Mouse (Mus musculus) R1 (cell line): ENCODE results near the gene Rbm6.
A peak's percentile ranks its signal among the peaks of the same experiment; 100 is the strongest.

Source experiments
- DNase-seq: peaks from one replicate; pipeline ENCODE4 v3.0.0-alpha.2; 2018; ENCODE audit warnings: low read depth, low spot score

The Rbm6 gene

GRCm38 (mm10) chr9:107873137-107873536, at the start of gene Rbm6:
Gene Rbm6 (minus strand): TSS chr9:107873237.
- DNase-seq = no peak

- no peak for DNase-seq
These were observed 46.4 kb upstream of the Rbm6 start for GRCm38 (mm10) chr9:107919441-107919840.

GRCm38 (mm10) chr9:107918884-107919283, 45.8 kb upstream of the Rbm6 start:
- DNase-seq = no peak

GRCm38 (mm10) chr9:107917895-107918608, 45.0 kb upstream of the Rbm6 start:
- DNase-seq = peak; percentile 80

- DNase-seq = no peak
These were observed 41.9 kb upstream of the Rbm6 start for GRCm38 (mm10) chr9:107914764-107915420.

GRCm38 (mm10) chr9:107910025-107910769, 37.2 kb upstream of the Rbm6 start:
- DNase-seq = no peak

GRCm38 (mm10) chr9:107908410-107909158, 35.5 kb upstream of the Rbm6 start:
- no peak for DNase-seq

- no peak for DNase-seq
These were observed 34.7 kb upstream of the Rbm6 start for GRCm38 (mm10) chr9:107907801-107908120.

- no peak for DNase-seq
These were observed 34.1 kb upstream of the Rbm6 start for GRCm38 (mm10) chr9:107906967-107907800.

GRCm38 (mm10) chr9:107906252-107906966, 33.4 kb upstream of the Rbm6 start, which contains the start of gene Mst1r:
Gene Mst1r (plus strand): TSS chr9:107906873.
- DNase-seq = peak; percentile 79

- DNase-seq = peak; percentile 93
These were observed 31.7 kb upstream of the Rbm6 start for GRCm38 (mm10) chr9:107904726-107905125.

GRCm38 (mm10) chr9:107901627-107901914, 28.5 kb upstream of the Rbm6 start:
- DNase-seq = no peak

- peak; percentile 95 for DNase-seq
These were observed 28.0 kb upstream of the Rbm6 start for GRCm38 (mm10) chr9:107900840-107901626.

GRCm38 (mm10) chr9:107899855-107900254, 26.8 kb upstream of the Rbm6 start:
- DNase-seq = no peak

- DNase-seq = no peak
These were observed 25.5 kb upstream of the Rbm6 start for GRCm38 (mm10) chr9:107898563-107898962.

- peak; percentile 64 for DNase-seq
These were observed 18.0 kb upstream of the Rbm6 start for GRCm38 (mm10) chr9:107891023-107891422.

GRCm38 (mm10) chr9:107890260-107890659, 17.2 kb upstream of the Rbm6 start:
- DNase-seq = no peak

GRCm38 (mm10) chr9:107888267-107888850, 15.3 kb upstream of the Rbm6 start:
- peak; percentile 77 for DNase-seq

- DNase-seq = peak; percentile 91
These were observed 14.8 kb upstream of the Rbm6 start, which contains the start of gene Mon1a for GRCm38 (mm10) chr9:107887804-107888266. Gene Mon1a (plus strand): TSS chr9:107888151.
